Mouse (Mus musculus) limb, embryonic 11.5 days (tissue): ENCODE measurements around the gene Ndufa12. TPM values are rescaled to one million over a fixed set of nuclear protein-coding genes. Genes with fewer than 3 reads are reported as not detected.

Experiments
- ATAC-seq: fragments of 200-750 bp; cut with Nextera tagmentation; 2 replicates; pipeline ENCODE4 v1.8.0; 2017; ENCODE audit warnings: low read depth; ENCODE audit not compliant: insufficient number of reproducible peaks, low FRiP score, low TSS enrichment
- DNase-seq: peaks from one replicate; pipeline ENCODE4 v3.0.0-alpha.2; 2015; ENCODE audit warnings: low spot score
- H3K27ac ChIP-seq: fragments of 300-500 bp; sonication (generic); replicated peaks from 2 replicates; pipeline ENCODE4 v1.5.1; 2014; ENCODE audit warnings: low read depth, mild to moderate bottlenecking, low read length
- H3K27me3 ChIP-seq: fragments of 300-500 bp; sonication (generic); 2 replicates; pipeline ENCODE4 v1.6.1; 2014; ENCODE audit warnings: mild to moderate bottlenecking, low read length, mixed read lengths; ENCODE audit not compliant: control insufficient read depth, insufficient read depth
- H3K36me3 ChIP-seq: fragments of 300-500 bp; sonication (generic); 2 replicates; pipeline ENCODE4 v1.6.1; 2014; ENCODE audit warnings: mild to moderate bottlenecking, low read length, moderate library complexity, mixed read lengths; ENCODE audit not compliant: control insufficient read depth, insufficient read depth
- H3K4me1 ChIP-seq: fragments of 300-500 bp; sonication (generic); 2 replicates; pipeline ENCODE4 v1.6.1; 2014; ENCODE audit warnings: low read length, mixed read lengths; ENCODE audit not compliant: control insufficient read depth, insufficient read depth
- H3K4me2 ChIP-seq: fragments of 300-500 bp; sonication (generic); 2 replicates; pipeline ENCODE4 v1.6.1; 2014; ENCODE audit warnings: low read depth, mild to moderate bottlenecking, moderate library complexity; ENCODE audit not compliant: severe bottlenecking
- H3K4me3 ChIP-seq: fragments of 300-500 bp; sonication (generic); 2 replicates; pipeline ENCODE4 v1.5.1; 2014; ENCODE audit warnings: low read depth, low read length
- H3K9ac ChIP-seq: fragments of 300-500 bp; sonication (generic); 2 replicates; pipeline ENCODE4 v1.6.1; 2014; ENCODE audit warnings: mild to moderate bottlenecking, low read length
- H3K9me3 ChIP-seq: fragments of 300-500 bp; sonication (generic); 2 replicates; pipeline ENCODE4 v1.6.1; 2016; ENCODE audit warnings: low read length; ENCODE audit not compliant: control insufficient read depth
- WGBS: fragments of 180-500 bp; shearing (Covaris S2); extraction: QIAGEN DNeasy Blood & Tissue Kit; methylation state at CpG from one replicate; pipeline ENCODE4 v1.1.7; 2014; 5-methylcytosine and 5-hydroxymethylcytosine counted together
- polyA plus RNA-seq: library from polyadenylated mRNA; unstranded; fragments of >200 nt; fragmentation: Nextera tagmentation; extraction: Ambion mirVana; gene quantifications from 2 replicates; pipeline ENCODE4 v1.2.1, GENCODE M21; 2014

The Ndufa12 gene
- polyA plus RNA-seq, 1 experiment from 2014 or later, result 495 TPM

DNA sequence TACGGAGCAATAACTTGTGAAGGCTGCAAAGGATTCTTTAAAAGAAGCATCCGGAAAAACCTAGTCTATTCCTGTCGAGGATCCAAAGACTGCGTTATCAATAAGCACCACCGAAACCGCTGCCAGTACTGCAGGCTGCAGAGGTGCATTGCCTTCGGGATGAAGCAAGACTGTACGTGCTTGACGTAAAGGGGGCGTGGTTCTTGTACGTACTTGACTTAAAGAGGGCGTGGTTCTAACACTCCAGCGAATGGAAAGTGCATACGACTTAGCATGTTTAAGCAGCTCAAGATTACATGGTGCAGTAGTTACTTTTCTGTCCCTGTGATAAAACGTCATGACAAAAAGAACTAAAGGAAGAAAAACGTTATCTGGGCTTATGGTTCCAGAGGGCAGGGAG lies 33.1 kb upstream of the Ndufa12 start:
- ATAC-seq (no peak), DNase-seq (no peak)
- H3K27me3 ChIP-seq, result no peaks in the 10 kb centered on the region
- H3K27ac ChIP-seq, result no peak overlapping the region
- H3K4me1 ChIP-seq, result no peaks in the 10 kb centered on the region
- H3K36me3 ChIP-seq, result peaks cover 21% of the 10 kb centered on the region
- no peak overlapping the region for H3K4me2 ChIP-seq
- H3K4me3 ChIP-seq, result no peak overlapping the region
- H3K9me3 ChIP-seq, result no peaks in the 10 kb centered on the region
- H3K9ac ChIP-seq, result no peak overlapping the region
- WGBS, result 90% methylated on average over 16 of the region's 16 CpGs

DNA sequence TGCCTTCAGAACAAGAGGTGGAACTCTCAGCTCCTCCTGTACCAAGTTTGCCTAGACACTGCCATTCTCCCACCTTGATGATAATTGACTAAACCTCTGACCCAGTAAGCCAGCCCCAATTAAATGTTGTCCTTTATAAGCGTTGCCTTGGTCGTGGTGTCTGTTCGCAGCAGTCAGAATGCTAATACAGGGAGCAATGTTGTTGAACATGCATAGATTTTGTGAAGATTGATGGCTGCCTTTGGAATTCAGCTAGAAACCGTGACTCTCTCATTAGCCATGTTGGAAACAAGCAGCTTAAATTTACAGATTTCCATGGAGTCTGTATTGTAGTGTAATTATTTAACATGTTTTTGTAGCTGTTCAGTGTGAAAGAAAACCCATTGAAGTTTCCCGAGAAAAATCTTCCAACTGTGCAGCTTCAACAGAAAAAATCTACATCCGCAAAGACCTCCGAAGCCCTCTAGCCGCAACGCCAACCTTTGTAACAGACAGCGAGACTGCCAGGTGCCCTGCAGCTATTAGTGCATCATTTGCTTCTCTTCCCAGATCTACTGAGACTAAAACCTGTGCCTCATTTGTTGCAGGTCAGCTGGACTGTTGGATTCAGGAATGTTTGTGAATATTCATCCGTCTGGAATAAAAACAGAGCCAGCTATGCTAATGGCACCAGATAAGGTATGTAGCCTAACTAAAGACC lies 31.3 kb upstream of the Ndufa12 start:
- no peak overlapping the region for H3K4me2 ChIP-seq
- no peaks in the 10 kb centered on the region for H3K27me3 ChIP-seq
- WGBS, result 93% methylated on average over 11 of the region's 11 CpGs
- H3K4me3 ChIP-seq, result no peak overlapping the region
- DNase-seq, result no peak
- H3K9ac ChIP-seq, result no peak overlapping the region
- H3K9me3 ChIP-seq, result no peaks in the 10 kb centered on the region
- no peak for ATAC-seq
- peaks cover 21% of the 10 kb centered on the region for H3K36me3 ChIP-seq
- no peak overlapping the region for H3K27ac ChIP-seq
- no peaks in the 10 kb centered on the region for H3K4me1 ChIP-seq

DNA sequence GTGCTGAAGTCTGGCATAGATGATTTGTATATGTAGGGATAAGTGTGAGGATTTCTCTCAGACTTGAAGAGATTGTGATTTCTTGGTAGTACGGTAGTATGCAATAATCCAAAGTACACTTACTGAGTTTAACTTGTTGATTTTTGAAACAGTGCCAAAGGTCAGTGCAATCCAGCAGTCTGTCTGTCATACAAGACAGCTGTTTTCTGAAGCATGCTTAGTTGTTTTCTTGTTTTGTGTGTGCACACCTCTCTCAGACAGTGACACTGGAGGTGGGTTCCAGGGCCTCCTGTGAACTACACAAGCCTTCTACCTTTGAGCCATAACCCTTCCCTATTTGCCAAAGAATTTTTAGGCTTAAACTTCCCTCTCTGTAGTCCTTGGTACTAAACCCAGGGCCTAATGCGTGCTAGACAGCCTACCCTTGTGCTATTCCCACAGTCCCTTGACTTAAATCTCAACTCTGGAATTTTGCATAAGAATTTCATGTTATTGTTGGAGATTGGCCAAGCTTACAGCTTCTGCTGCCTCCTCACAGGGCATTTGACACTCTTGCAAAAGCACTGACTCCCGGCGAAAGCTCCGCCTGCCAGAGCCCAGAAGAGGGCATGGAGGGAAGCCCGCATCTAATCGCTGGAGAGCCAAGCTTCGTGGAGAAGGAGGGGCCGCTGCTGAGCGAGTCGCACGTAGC lies 26.9 kb upstream of the Ndufa12 start:
- H3K4me2 ChIP-seq, result no peak overlapping the region
- no peak for DNase-seq
- H3K4me1 ChIP-seq, result no peaks in the 10 kb centered on the region
- ATAC-seq, result no peak
- no peaks in the 10 kb centered on the region for H3K9me3 ChIP-seq
- H3K27me3 ChIP-seq, result no peaks in the 10 kb centered on the region
- no peak overlapping the region for H3K9ac ChIP-seq
- H3K27ac ChIP-seq, result no peak overlapping the region
- H3K4me3 ChIP-seq, result no peak overlapping the region
- WGBS, result 77% methylated on average over 12 of the region's 12 CpGs
- H3K36me3 ChIP-seq, result peaks cover 27% of the 10 kb centered on the region

DNA sequence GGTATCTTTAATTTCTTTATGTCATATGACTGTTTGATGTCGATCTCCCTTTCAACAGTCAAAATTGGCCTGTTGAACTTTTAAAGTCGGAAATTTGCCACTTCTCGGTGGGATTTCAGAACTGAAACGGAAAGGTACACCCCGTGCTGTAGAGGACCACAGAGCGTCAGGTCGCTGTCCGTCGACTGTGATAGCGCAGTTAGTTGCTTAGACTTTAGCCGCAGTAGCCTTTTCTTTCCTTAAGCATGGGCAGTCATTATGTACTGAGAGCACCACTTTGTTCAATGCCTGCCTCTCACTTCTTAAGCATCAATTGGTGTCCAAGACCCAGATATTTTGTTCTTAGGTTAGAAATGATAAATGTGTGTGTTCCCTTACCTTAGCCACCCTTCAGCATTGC lies 26.4 kb upstream of the Ndufa12 start:
- Histone ChIP-seq H3K36me3 (peaks cover 27% of the 10 kb centered on the region), H3K4me1 (no peaks in the 10 kb centered on the region), H3K4me3 (no peak overlapping the region), H3K9ac (no peak overlapping the region), H3K27me3 (no peaks in the 10 kb centered on the region), H3K4me2 (no peak overlapping the region), H3K9me3 (no peaks in the 10 kb centered on the region), H3K27ac (no peak overlapping the region)
- ATAC-seq (no peak), DNase-seq (no peak)
- WGBS, result 86% methylated on average over 11 of the region's 11 CpGs

DNA sequence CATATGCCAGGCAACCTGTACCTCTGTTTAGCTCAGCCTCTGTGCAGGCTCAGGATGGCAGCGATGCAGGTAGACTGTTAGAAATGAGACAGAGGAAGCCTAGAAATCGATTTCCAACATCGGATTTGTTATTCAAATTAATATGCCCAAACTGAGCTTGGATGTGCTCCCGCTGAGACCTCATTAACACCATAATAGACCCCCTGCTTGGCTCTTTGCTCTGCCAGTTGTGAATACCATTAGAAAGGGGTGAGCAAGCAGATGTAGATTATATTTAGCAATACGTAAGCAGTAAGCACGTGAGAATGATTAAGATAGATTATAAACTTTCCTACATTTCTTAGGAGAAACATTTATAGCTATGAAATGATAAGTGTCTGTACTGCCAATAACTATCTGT lies 25.8 kb upstream of the Ndufa12 start:
- no peaks in the 10 kb centered on the region for H3K27me3 ChIP-seq
- WGBS, result 79% methylated on average over 6 of the region's 6 CpGs
- no peaks in the 10 kb centered on the region for H3K4me1 ChIP-seq
- H3K27ac ChIP-seq, result no peak overlapping the region
- H3K36me3 ChIP-seq, result peaks cover 27% of the 10 kb centered on the region
- H3K4me2 ChIP-seq, result no peak overlapping the region
- DNase-seq (no peak), ATAC-seq (no peak)
- H3K9ac ChIP-seq, result no peak overlapping the region
- H3K9me3 ChIP-seq, result no peaks in the 10 kb centered on the region
- H3K4me3 ChIP-seq, result no peak overlapping the region

DNA sequence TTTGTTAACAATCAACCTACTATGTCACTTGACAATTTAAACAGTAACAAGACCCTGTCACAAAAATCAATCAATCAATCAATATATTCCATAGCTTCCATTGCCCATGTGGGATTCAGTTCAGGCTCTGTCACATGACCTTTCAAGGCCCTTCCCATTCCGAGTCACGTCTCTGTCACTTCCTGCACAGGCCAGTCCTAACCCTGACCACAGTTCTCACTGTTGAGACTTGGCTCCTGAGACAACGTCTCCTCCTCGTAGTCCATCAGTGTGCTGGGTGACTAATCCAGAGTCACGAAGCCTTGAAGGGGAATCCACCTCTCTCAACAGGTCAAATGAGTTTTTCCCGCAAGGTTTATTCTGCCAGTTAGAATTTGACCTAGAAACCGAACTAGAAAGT lies 23.9 kb upstream of the Ndufa12 start:
- no peak overlapping the region for H3K27ac ChIP-seq
- H3K27me3 ChIP-seq, result no peaks in the 10 kb centered on the region
- WGBS, result 85% methylated on average over 7 of the region's 7 CpGs
- no peak overlapping the region for H3K4me3 ChIP-seq
- H3K4me2 ChIP-seq, result no peak overlapping the region
- DNase-seq (no peak), ATAC-seq (no peak)
- H3K4me1 ChIP-seq, result no peaks in the 10 kb centered on the region
- H3K9me3 ChIP-seq, result no peaks in the 10 kb centered on the region
- no peak overlapping the region for H3K9ac ChIP-seq
- H3K36me3 ChIP-seq, result peaks cover 15% of the 10 kb centered on the region

DNA sequence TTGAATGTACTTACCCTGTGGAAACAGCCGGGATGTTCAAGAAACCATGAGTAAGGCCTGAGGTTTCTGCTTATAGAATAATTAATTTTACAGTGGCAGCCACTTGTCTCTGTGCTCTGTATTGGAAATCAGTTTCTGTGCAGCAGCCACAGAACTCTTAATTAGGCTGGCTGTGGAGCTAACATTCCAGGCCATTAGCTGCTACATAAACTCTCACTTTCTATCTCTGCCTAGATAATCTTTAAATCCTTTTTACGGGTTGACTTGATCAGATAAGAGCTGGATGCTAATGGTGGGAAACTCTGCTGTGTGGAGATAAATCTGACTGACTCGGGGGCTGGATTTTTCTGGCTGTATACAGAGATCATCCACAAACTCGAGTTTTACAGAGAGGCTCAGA lies 15.3 kb upstream of the Ndufa12 start:
- H3K4me2 ChIP-seq, result no peak overlapping the region
- H3K36me3 ChIP-seq, result peaks cover 2% of the 10 kb centered on the region; the same call in 1 of the 2 replicates
- H3K4me3 ChIP-seq, result no peak overlapping the region
- no peak overlapping the region for H3K27ac ChIP-seq
- H3K4me1 ChIP-seq, result no peaks in the 10 kb centered on the region
- ATAC-seq, result no peak
- no peaks in the 10 kb centered on the region for H3K9me3 ChIP-seq
- no peak overlapping the region for H3K9ac ChIP-seq
- DNase-seq, result no peak
- WGBS, result 68% methylated on average over 4 of the region's 4 CpGs
- H3K27me3 ChIP-seq, result no peaks in the 10 kb centered on the region

DNA sequence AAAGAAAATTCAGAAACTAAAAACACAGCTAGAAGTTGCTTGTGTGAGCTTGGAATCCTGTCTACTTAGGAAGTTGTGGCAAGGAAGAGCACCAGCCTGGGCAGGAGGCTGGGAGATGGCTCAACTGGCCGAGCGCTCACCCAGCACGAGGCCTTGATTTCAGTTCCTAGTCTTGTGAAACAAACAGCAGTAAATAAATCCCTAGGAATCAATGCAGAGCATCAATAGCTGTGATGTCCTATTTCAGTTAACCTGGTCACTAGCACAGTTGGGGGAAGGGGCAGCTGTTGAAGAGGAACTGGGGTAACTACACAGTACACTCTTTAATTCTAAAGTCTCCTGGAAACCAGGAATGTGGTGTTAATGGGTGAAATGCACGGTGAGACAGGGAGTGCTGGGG lies 6.5 kb downstream of the Ndufa12 start:
- no peak overlapping the region for H3K4me3 ChIP-seq
- DNase-seq (no peak), ATAC-seq (no peak)
- H3K27ac ChIP-seq, result no peak overlapping the region
- no peak overlapping the region for H3K4me2 ChIP-seq
- H3K27me3 ChIP-seq, result no peaks in the 10 kb centered on the region
- H3K9me3 ChIP-seq, result no peaks in the 10 kb centered on the region
- 86% methylated on average over 4 of the region's 4 CpGs for WGBS
- H3K4me1 ChIP-seq, result no peaks in the 10 kb centered on the region
- H3K9ac ChIP-seq, result no peak overlapping the region
- peaks cover 5% of the 10 kb centered on the region; the same call in 1 of the 2 replicates for H3K36me3 ChIP-seq
